Mouse (Mus musculus): ENCODE data around the gene Pigr. TPM values are rescaled to one million over a fixed set of nuclear protein-coding genes. Genes with fewer than 3 reads are reported as not detected.

Pigr gene
- polyA plus RNA-seq, 1 experiment from 2014 or later, result not detected

Other genes with a start within 250 kb of the Pigr start
- gene Zp3r, start 197.1 kb upstream of the Pigr start, polyA plus RNA-seq (2016; fragmentation: Nextera tagmentation; extraction: Ambion mirVana), result not detected in 2 replicates
- 0.06 TPM in 1 of 2 replicates, not detected in the other for gene C4bp, start 165.1 kb upstream of the Pigr start, polyA plus RNA-seq (2016; fragmentation: Nextera tagmentation; extraction: Ambion mirVana)
- gene Gm29427, start 110.9 kb upstream of the Pigr start, polyA plus RNA-seq (2016; fragmentation: Nextera tagmentation; extraction: Ambion mirVana), result not detected in 2 replicates
- 18.6 and 20.3 TPM in 2 replicates for gene Yod1, start 109.4 kb upstream of the Pigr start, polyA plus RNA-seq (2016; fragmentation: Nextera tagmentation; extraction: Ambion mirVana)
- 14.9 and 16.1 TPM in 2 replicates for gene Pfkfb2, start 97.4 kb upstream of the Pigr start, polyA plus RNA-seq (2016; fragmentation: Nextera tagmentation; extraction: Ambion mirVana)
- 0.51 and 0.86 TPM in 2 replicates for gene AA986860, start 94.7 kb upstream of the Pigr start, polyA plus RNA-seq (2016; fragmentation: Nextera tagmentation; extraction: Ambion mirVana)
- gene Fcamr, start 25.8 kb upstream of the Pigr start, polyA plus RNA-seq (2016; fragmentation: Nextera tagmentation; extraction: Ambion mirVana), result not detected in 2 replicates
- not detected in 2 replicates for gene Fcmr, start 39.0 kb downstream of the Pigr start, polyA plus RNA-seq (2016; fragmentation: Nextera tagmentation; extraction: Ambion mirVana)
- gene Il24, start 60.8 kb downstream of the Pigr start, polyA plus RNA-seq (2016; fragmentation: Nextera tagmentation; extraction: Ambion mirVana), result not detected in 2 replicates
- not detected in 2 replicates for gene Il20, start 84.8 kb downstream of the Pigr start, polyA plus RNA-seq (2016; fragmentation: Nextera tagmentation; extraction: Ambion mirVana)
- not detected in 2 replicates for gene Il19, start 113.4 kb downstream of the Pigr start, polyA plus RNA-seq (2016; fragmentation: Nextera tagmentation; extraction: Ambion mirVana)
- not detected in 2 replicates for gene Il10, start 193.2 kb downstream of the Pigr start, polyA plus RNA-seq (2016; fragmentation: Nextera tagmentation; extraction: Ambion mirVana)

Measured in neural tube, embryonic 12.5 days (tissue).